Mouse (Mus musculus): ENCODE measurements around the gene Spef1. TPM values are rescaled to one million over a fixed set of nuclear protein-coding genes. Genes with fewer than 3 reads are reported as not detected.

Spef1 gene
- polyA plus RNA-seq, 1 experiment from 2014 or later: 9.4 TPM

Other genes with a start within 250 kb of the Spef1 start
- 5.6 and 6.1 TPM in 2 replicates for gene Gfra4, start 144.2 kb downstream of the Spef1 start, polyA plus RNA-seq (2014; fragmentation: Nextera tagmentation; extraction: Ambion mirVana)
- 0.54 and 0.66 TPM in 2 replicates for gene Adam33, start 123.5 kb downstream of the Spef1 start, polyA plus RNA-seq (2014; fragmentation: Nextera tagmentation; extraction: Ambion mirVana)
- 0.10 and 0.15 TPM in 2 replicates for gene Siglec1, start 100.5 kb downstream of the Spef1 start, polyA plus RNA-seq (2014; fragmentation: Nextera tagmentation; extraction: Ambion mirVana)
- gene Hspa12b, start 60.0 kb downstream of the Spef1 start, polyA plus RNA-seq (2014; fragmentation: Nextera tagmentation; extraction: Ambion mirVana): 4.0 and 4.6 TPM in 2 replicates
- not detected in 2 replicates for gene Gm11037, start 53.8 kb downstream of the Spef1 start, polyA plus RNA-seq (2014; fragmentation: Nextera tagmentation; extraction: Ambion mirVana)
- gene 1700037H04Rik, start 27.2 kb downstream of the Spef1 start, polyA plus RNA-seq (2014; fragmentation: Nextera tagmentation; extraction: Ambion mirVana): 122 and 123 TPM in 2 replicates
- gene Cenpb, start 7.2 kb downstream of the Spef1 start, polyA plus RNA-seq (2014; fragmentation: Nextera tagmentation; extraction: Ambion mirVana): 8.8 and 9.0 TPM in 2 replicates
- 102 and 106 TPM in 2 replicates for gene Cdc25b, start 333 bp downstream of the Spef1 start, polyA plus RNA-seq (2014; fragmentation: Nextera tagmentation; extraction: Ambion mirVana)
- 23.9 and 25.2 TPM in 2 replicates for gene Ap5s1, start 19.8 kb upstream of the Spef1 start, polyA plus RNA-seq (2014; fragmentation: Nextera tagmentation; extraction: Ambion mirVana)
- gene Mavs, start 46.8 kb upstream of the Spef1 start, polyA plus RNA-seq (2014; fragmentation: Nextera tagmentation; extraction: Ambion mirVana): 8.7 and 10.7 TPM in 2 replicates
- gene Pank2, start 75.2 kb upstream of the Spef1 start, polyA plus RNA-seq (2014; fragmentation: Nextera tagmentation; extraction: Ambion mirVana): 49.6 and 58.0 TPM in 2 replicates
- 12.0 and 13.6 TPM in 2 replicates for gene Rnf24, start 165.6 kb upstream of the Spef1 start, polyA plus RNA-seq (2014; fragmentation: Nextera tagmentation; extraction: Ambion mirVana)